Mouse (Mus musculus): ENCODE data around the gene Cldnd1. TPM values are rescaled to one million over a fixed set of nuclear protein-coding genes. Genes with fewer than 3 reads are reported as not detected.
A peak's percentile ranks its signal among the peaks of the same experiment; 100 is the strongest.

Cldnd1 gene
- polyA plus RNA-seq, 1 experiment from 2014 or later: 124 TPM

- no peak overlapping the region for H3K27ac ChIP-seq
- no peak overlapping the region for H3K9ac ChIP-seq
- H3K4me3 ChIP-seq: no peak overlapping the region
- ATAC-seq (replicated peaks): no peak
- no peaks in the 10 kb centered on the region for H3K27me3 ChIP-seq (replicated peaks)
- WGBS: 64% methylated on average over 4 of the region's 4 CpGs
- no peak overlapping the region for H3K4me2 ChIP-seq
- no peaks in the 10 kb centered on the region for H3K36me3 ChIP-seq (replicated peaks)
- no peaks in the 10 kb centered on the region for H3K9me3 ChIP-seq
- H3K4me1 ChIP-seq: no peaks in the 10 kb centered on the region
Measured at GRCm38 (mm10) chr16:58715018-58715417, 12.7 kb upstream of the Cldnd1 start.

GRCm38 (mm10) chr16:58718666-58719120 is 9.0 kb upstream of the Cldnd1 start, which contains the start of gene Gpr15:
TSS of gene Gpr15 (minus strand) at chr16:58719070.
- Histone ChIP-seq H3K27ac (no peak within 1 kb of the TSS), H3K27me3 (replicated peaks) (no peaks in the 10 kb centered on the region), H3K9me3 (no peaks in the 10 kb centered on the region), H3K9ac (no peak within 1 kb of the TSS), H3K4me2 (no peak within 1 kb of the TSS), H3K36me3 (replicated peaks) (no peaks in the 10 kb centered on the region), H3K4me3 (no peak within 1 kb of the TSS), H3K4me1 (no peaks in the 10 kb centered on the region)
- WGBS: 92% methylated on average over 7 of the region's 7 CpGs
- ATAC-seq (replicated peaks): no peak

- Histone ChIP-seq H3K4me1 (no peaks in the 10 kb centered on the region), H3K4me3 (no peak overlapping the region), H3K9me3 (no peaks in the 10 kb centered on the region), H3K4me2 (no peak overlapping the region), H3K36me3 (replicated peaks) (no peaks in the 10 kb centered on the region), H3K27me3 (replicated peaks) (no peaks in the 10 kb centered on the region), H3K27ac (no peak overlapping the region), H3K9ac (no peak overlapping the region)
- ATAC-seq (replicated peaks): no peak
- 89% methylated on average over 2 of the region's 2 CpGs for WGBS
Measured at GRCm38 (mm10) chr16:58722292-58722691, 5.4 kb upstream of the Cldnd1 start.

- Histone ChIP-seq H3K9me3 (no peaks in the 10 kb centered on the region), H3K27ac (no peak overlapping the region), H3K9ac (no peak overlapping the region), H3K4me3 (no peak overlapping the region), H3K4me1 (peaks cover 15% of the 10 kb centered on the region), H3K27me3 (replicated peaks) (no peaks in the 10 kb centered on the region), H3K4me2 (peak overlapping the region; percentile 51; the same call in 1 of the 2 replicates), H3K36me3 (replicated peaks) (peaks cover 11% of the 10 kb centered on the region; the same call in 1 of the 2 replicates)
- ATAC-seq (replicated peaks): no peak
- 77% methylated on average over 11 of the region's 11 CpGs for WGBS
Measured at GRCm38 (mm10) chr16:58726680-58727476, 832 bp upstream of the Cldnd1 start.

GRCm38 (mm10) chr16:58728176-58728671 is 514 bp downstream of the Cldnd1 start:
- Histone ChIP-seq H3K36me3 (replicated peaks) (peaks cover 17% of the 10 kb centered on the region; the same call in 1 of the 2 replicates), H3K27ac (peak overlapping the region; percentile 92), H3K4me2 (peak overlapping the region; percentile 55), H3K9ac (peak overlapping the region; percentile 69), H3K27me3 (replicated peaks) (no peaks in the 10 kb centered on the region), H3K4me3 (peak overlapping the region; percentile 58), H3K4me1 (peaks cover 15% of the 10 kb centered on the region), H3K9me3 (no peaks in the 10 kb centered on the region)
- peak; percentile 94 for ATAC-seq (replicated peaks)
- under 1% methylated on average over 27 of the region's 31 CpGs for whole genome bisulfite sequencing

GRCm38 (mm10) chr16:58738205-58738604 is 10.5 kb downstream of the Cldnd1 start:
- Histone ChIP-seq H3K4me1 (no peaks in the 10 kb centered on the region), H3K4me2 (no peak overlapping the region), H3K36me3 (replicated peaks) (peaks cover 9% of the 10 kb centered on the region; the same call in 1 of the 2 replicates), H3K27ac (no peak overlapping the region), H3K9me3 (no peaks in the 10 kb centered on the region), H3K4me3 (no peak overlapping the region), H3K27me3 (replicated peaks) (no peaks in the 10 kb centered on the region), H3K9ac (no peak overlapping the region)
- WGBS: 75% methylated on average over 4 of the region's 4 CpGs
- ATAC-seq (replicated peaks): no peak

GRCm38 (mm10) chr16:58738800-58739199 is 11.1 kb downstream of the Cldnd1 start:
- 94% methylated on average over 1 of the region's 1 CpGs for WGBS
- H3K4me1 ChIP-seq: no peaks in the 10 kb centered on the region
- no peak overlapping the region for H3K4me2 ChIP-seq
- H3K4me3 ChIP-seq: no peak overlapping the region
- no peak overlapping the region for H3K27ac ChIP-seq
- H3K27me3 ChIP-seq (replicated peaks): no peaks in the 10 kb centered on the region
- peaks cover 9% of the 10 kb centered on the region; the same call in 1 of the 2 replicates for H3K36me3 ChIP-seq (replicated peaks)
- no peak for ATAC-seq (replicated peaks)
- no peaks in the 10 kb centered on the region for H3K9me3 ChIP-seq
- no peak overlapping the region for H3K9ac ChIP-seq

- H3K4me2 ChIP-seq: no peak overlapping the region
- no peaks in the 10 kb centered on the region for H3K36me3 ChIP-seq (replicated peaks)
- no peaks in the 10 kb centered on the region for H3K4me1 ChIP-seq
- no peak for ATAC-seq (replicated peaks)
- no peak overlapping the region for H3K27ac ChIP-seq
- H3K27me3 ChIP-seq (replicated peaks): no peaks in the 10 kb centered on the region
- no peak overlapping the region for H3K4me3 ChIP-seq
- 93% methylated on average over 5 of the region's 5 CpGs for WGBS
- H3K9me3 ChIP-seq: no peaks in the 10 kb centered on the region
- no peak overlapping the region for H3K9ac ChIP-seq
Measured at GRCm38 (mm10) chr16:58740751-58741150, 13.0 kb downstream of the Cldnd1 start.

GRCm38 (mm10) chr16:58746715-58747114 is 19.0 kb downstream of the Cldnd1 start:
- H3K9me3 ChIP-seq: no peaks in the 10 kb centered on the region
- H3K27ac ChIP-seq: no peak overlapping the region
- no peak for ATAC-seq (replicated peaks)
- no peak overlapping the region for H3K4me2 ChIP-seq
- no peak overlapping the region for H3K4me3 ChIP-seq
- no peak overlapping the region for H3K9ac ChIP-seq
- no peaks in the 10 kb centered on the region for H3K27me3 ChIP-seq (replicated peaks)
- 81% methylated on average over 4 of the region's 4 CpGs for WGBS
- H3K36me3 ChIP-seq (replicated peaks): no peaks in the 10 kb centered on the region
- no peaks in the 10 kb centered on the region for H3K4me1 ChIP-seq

GRCm38 (mm10) chr16:58751314-58751713 is 23.6 kb downstream of the Cldnd1 start:
- Histone ChIP-seq H3K27me3 (replicated peaks) (no peaks in the 10 kb centered on the region), H3K27ac (no peak overlapping the region), H3K36me3 (replicated peaks) (no peaks in the 10 kb centered on the region), H3K9me3 (no peaks in the 10 kb centered on the region), H3K4me1 (no peaks in the 10 kb centered on the region), H3K4me3 (no peak overlapping the region), H3K4me2 (no peak overlapping the region), H3K9ac (no peak overlapping the region)
- no peak for ATAC-seq (replicated peaks)
- WGBS: 20% methylated on average over 1 of the region's 1 CpGs

GRCm38 (mm10) chr16:58756191-58756590 is 28.5 kb downstream of the Cldnd1 start:
- no peaks in the 10 kb centered on the region for H3K9me3 ChIP-seq
- no peak overlapping the region for H3K4me3 ChIP-seq
- no peaks in the 10 kb centered on the region for H3K27me3 ChIP-seq (replicated peaks)
- no peak overlapping the region for H3K9ac ChIP-seq
- ATAC-seq (replicated peaks): no peak
- H3K4me1 ChIP-seq: no peaks in the 10 kb centered on the region
- no peak overlapping the region for H3K27ac ChIP-seq
- H3K36me3 ChIP-seq (replicated peaks): no peaks in the 10 kb centered on the region
- no peak overlapping the region for H3K4me2 ChIP-seq

- Histone ChIP-seq H3K9ac (no peak within 1 kb of the TSS), H3K9me3 (no peaks in the 10 kb centered on the region), H3K27ac (no peak within 1 kb of the TSS), H3K4me1 (no peaks in the 10 kb centered on the region), H3K36me3 (replicated peaks) (no peaks in the 10 kb centered on the region), H3K4me3 (no peak within 1 kb of the TSS), H3K27me3 (replicated peaks) (no peaks in the 10 kb centered on the region), H3K4me2 (no peak within 1 kb of the TSS)
- 66% methylated on average over 1 of the region's 1 CpGs for WGBS
- no peak for ATAC-seq (replicated peaks)
Measured at GRCm38 (mm10) chr16:58763076-58763475, 35.4 kb downstream of the Cldnd1 start, which contains the start of gene Olfr172. TSS of gene Olfr172 (minus strand) at chr16:58763176.
